Mouse (Mus musculus): ENCODE measurements around the gene Casp3. TPM values are rescaled to one million over a fixed set of nuclear protein-coding genes. Genes with fewer than 3 reads are reported as not detected.

Casp3 gene
- polyA plus RNA-seq, 1 experiment from 2014 or later: 62.4 TPM

DNA sequence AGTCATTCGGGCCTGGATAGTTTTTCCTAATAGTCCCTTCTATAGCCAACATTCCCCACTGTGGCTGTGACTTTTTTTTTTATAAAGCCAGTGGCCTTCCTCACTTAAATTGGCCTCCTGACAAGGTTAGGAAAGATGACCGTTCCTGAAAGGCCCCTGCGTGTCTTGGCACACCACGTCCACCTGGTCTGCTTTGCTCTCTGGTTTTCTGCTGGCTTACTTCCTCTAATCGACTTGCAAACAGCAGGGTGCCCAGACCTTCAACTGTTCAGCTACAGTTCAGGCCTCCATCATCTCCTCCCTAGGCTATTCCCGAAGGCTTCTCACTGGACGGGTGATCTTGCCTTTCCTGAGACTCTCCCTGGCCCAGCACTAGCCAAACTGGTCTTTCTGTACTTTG lies 10.8 kb downstream of the Casp3 start:
- no peak for ATAC-seq (ENCODE audit: insufficient number of reproducible peaks, low FRiP score)
- 74% methylated on average over 7 of the region's 7 CpGs for WGBS

DNA sequence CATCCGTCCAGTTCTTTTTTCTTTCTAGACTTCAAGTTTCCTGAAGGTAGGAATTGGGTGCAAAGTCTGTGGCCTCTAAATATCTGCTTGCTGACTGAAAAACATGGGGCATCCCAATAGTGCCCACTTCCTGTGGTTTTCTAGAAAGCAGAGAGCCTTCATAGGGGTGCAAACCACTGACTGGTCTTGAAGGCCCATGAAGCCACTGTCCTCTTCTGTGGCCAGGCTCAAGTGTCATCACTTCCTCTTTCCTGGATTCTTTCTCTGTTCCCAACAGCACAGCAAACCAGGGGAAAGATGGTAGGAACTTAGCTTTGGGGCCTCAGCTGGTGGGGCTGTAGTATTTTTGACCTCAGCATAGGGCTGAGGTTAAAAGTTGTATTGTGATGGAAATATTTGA lies 11.6 kb downstream of the Casp3 start:
- Histone ChIP-seq H3K9ac (no peak overlapping the region), H3K4me3 (no peak overlapping the region), H3K4me2 (no peak overlapping the region), H3K27me3 (replicated peaks) (no peaks in the 10 kb centered on the region), H3K27ac (ENCODE audit: poor library complexity, severe bottlenecking) (no peak overlapping the region), H3K9me3 (replicated peaks) (no peaks in the 10 kb centered on the region), H3K36me3 (peaks cover 22% of the 10 kb centered on the region), H3K4me1 (replicated peaks) (peaks cover 7% of the 10 kb centered on the region)
- ATAC-seq (ENCODE audit: insufficient number of reproducible peaks, low FRiP score): no peak
- WGBS: 87% methylated on average over 1 of the region's 1 CpGs

More for the DNA sequence above, 10.8 kb downstream of the Casp3 start:
- H3K27ac ChIP-seq (ENCODE audit: poor library complexity, severe bottlenecking): no peak overlapping the region
- H3K4me1 ChIP-seq (replicated peaks): peaks cover 7% of the 10 kb centered on the region
- no peak overlapping the region for H3K9ac ChIP-seq
- peaks cover 16% of the 10 kb centered on the region for H3K36me3 ChIP-seq
- no peak overlapping the region for H3K4me2 ChIP-seq
- no peaks in the 10 kb centered on the region for H3K27me3 ChIP-seq (replicated peaks)
- H3K4me3 ChIP-seq: no peak overlapping the region
- H3K9me3 ChIP-seq (replicated peaks): no peaks in the 10 kb centered on the region

DNA sequence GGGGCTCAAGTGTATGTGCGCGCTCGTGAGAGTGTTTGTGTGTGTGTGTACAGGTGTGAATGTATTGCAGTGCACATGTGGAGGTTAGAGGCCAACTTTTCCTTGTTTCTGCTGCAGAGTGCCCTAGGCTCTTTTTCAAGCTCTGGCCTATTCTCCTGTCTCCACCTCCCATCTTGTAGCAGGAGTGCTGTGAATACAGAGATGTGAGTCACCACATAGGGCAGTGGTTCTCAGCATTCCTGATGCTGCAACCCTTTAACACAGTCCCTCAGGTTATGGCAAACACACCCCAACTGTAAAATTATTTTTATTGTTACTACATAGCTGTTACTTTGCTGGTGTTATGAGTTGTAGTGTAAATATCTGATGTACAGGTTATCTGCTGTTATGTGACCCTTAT lies 13.3 kb downstream of the Casp3 start:
- H3K27ac ChIP-seq (ENCODE audit: poor library complexity, severe bottlenecking): no peak overlapping the region
- no peaks in the 10 kb centered on the region for H3K9me3 ChIP-seq (replicated peaks)
- no peak for ATAC-seq (ENCODE audit: insufficient number of reproducible peaks, low FRiP score)
- H3K4me2 ChIP-seq: no peak overlapping the region
- 86% methylated on average over 3 of the region's 3 CpGs for WGBS
- H3K27me3 ChIP-seq (replicated peaks): no peaks in the 10 kb centered on the region
- peaks cover 7% of the 10 kb centered on the region for H3K4me1 ChIP-seq (replicated peaks)
- H3K9ac ChIP-seq: no peak overlapping the region
- H3K36me3 ChIP-seq: peaks cover 38% of the 10 kb centered on the region
- H3K4me3 ChIP-seq: no peak overlapping the region

DNA sequence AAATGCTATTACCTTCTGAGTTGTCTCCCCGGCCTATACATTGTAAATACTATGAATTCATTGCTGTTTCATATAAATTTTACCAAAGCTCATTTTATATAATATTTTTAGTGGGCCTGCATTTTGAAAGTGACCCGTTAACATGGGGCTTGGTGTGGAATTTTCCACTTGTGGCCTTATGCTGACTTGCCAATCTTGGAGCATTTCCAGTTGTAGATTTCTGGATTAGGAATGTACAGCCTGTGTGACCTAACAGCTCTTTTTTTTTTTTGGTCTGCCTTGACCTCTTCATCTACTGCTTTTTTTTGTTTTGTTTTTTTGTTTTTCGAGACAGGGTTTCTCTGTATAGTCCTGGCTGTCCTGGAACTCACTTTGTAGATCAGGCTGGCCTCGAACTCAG lies 13.8 kb downstream of the Casp3 start:
- Histone ChIP-seq H3K27me3 (replicated peaks) (no peaks in the 10 kb centered on the region), H3K4me2 (no peak overlapping the region), H3K36me3 (peaks cover 43% of the 10 kb centered on the region), H3K4me3 (no peak overlapping the region), H3K4me1 (replicated peaks) (peaks cover 5% of the 10 kb centered on the region), H3K27ac (ENCODE audit: poor library complexity, severe bottlenecking) (no peak overlapping the region), H3K9ac (no peak overlapping the region), H3K9me3 (replicated peaks) (no peaks in the 10 kb centered on the region)
- 87% methylated on average over 4 of the region's 4 CpGs for WGBS
- no peak for ATAC-seq (ENCODE audit: insufficient number of reproducible peaks, low FRiP score)

DNA sequence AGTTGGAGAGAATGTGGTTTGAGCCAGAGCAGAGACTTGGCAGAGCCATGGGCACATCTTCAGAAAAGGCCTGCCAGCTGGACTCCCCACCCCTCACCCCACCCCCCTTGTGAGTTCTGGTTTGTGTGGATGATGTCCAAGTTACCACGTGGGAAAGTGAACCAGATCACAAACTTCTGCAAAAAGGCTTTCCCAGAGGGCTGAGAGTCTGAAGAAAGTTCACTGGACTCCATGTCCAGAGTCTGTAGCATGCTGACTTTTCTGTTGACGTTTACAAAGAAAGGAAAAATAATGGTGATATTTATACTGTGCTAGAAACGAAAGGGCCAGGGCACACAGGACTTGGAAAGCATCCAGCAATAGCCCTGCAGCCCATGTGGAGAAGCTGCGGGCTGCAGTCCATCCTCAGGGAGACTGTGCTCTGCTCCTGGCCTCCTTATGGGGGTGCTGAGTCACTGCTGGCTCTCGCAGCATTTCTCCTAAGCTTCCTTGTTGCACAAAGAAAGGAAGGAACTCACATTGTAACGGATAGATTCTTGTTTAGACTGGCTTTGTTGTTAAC lies 22.0 kb downstream of the Casp3 start:
- Histone ChIP-seq H3K27me3 (replicated peaks) (no peaks in the 10 kb centered on the region), H3K4me1 (replicated peaks) (0 out of 2 replicates have a peak, but pooled peaks cover 8% of the 10 kb centered on the region), H3K4me3 (no peak overlapping the region), H3K9me3 (replicated peaks) (no peaks in the 10 kb centered on the region), H3K27ac (ENCODE audit: poor library complexity, severe bottlenecking) (peak overlapping the region; percentile 53; the same call in 1 of the 2 replicates), H3K36me3 (peaks cover 40% of the 10 kb centered on the region), H3K4me2 (no peak overlapping the region), H3K9ac (no peak overlapping the region)
- WGBS: 44% methylated on average over 6 of the region's 6 CpGs
- ATAC-seq (ENCODE audit: insufficient number of reproducible peaks, low FRiP score): peak; percentile 87

DNA sequence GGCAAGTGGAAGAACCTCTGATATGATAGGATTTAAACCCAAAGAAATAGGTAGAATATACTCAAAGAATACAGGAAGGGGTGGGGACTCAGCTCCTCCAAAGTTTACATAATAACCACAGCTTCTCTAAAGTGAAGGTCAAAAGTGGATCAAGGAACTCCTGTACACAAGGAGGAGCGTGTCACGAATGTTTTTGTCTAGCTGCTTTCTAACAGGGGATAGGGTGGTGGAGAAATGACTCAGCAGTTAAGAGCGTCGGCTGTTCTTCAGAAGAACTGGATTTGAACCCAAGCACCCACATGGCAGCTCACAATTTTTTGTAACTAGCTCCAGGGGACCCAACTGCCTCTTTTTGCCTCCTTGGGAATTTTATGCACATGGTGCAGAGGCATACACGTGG lies 22.8 kb downstream of the Casp3 start:
- Histone ChIP-seq H3K9me3 (replicated peaks) (no peaks in the 10 kb centered on the region), H3K4me1 (replicated peaks) (0 out of 2 replicates have a peak, but pooled peaks cover 8% of the 10 kb centered on the region), H3K4me2 (no peak overlapping the region), H3K9ac (no peak overlapping the region), H3K27ac (ENCODE audit: poor library complexity, severe bottlenecking) (peak overlapping the region; percentile 35; the same call in 1 of the 2 replicates), H3K36me3 (peaks cover 34% of the 10 kb centered on the region), H3K4me3 (no peak overlapping the region), H3K27me3 (replicated peaks) (no peaks in the 10 kb centered on the region)
- 0 out of 2 replicates have a peak, but pooled peaks have one; percentile 58 for ATAC-seq (ENCODE audit: insufficient number of reproducible peaks, low FRiP score)
- WGBS: 71% methylated on average over 5 of the region's 5 CpGs

DNA sequence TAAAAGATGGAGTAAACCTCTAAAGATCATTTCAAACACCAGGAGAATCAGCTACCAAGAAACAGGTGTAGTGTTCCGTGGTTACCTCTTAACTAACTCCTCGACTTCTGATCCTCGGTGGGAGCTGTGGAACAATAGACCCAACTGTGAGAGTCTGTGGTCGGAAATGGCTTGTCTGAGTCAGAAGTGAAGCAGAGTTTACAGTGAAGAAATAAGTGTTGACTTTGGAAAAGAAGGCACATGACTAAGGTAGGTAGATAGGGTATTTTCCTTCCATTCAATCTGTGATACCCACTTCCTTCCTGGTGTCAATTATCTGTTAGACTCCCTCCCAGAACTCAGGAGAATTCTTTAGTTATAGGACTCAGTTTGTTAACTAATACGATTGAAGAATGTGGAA lies 24.2 kb downstream of the Casp3 start:
- WGBS: 56% methylated on average over 5 of the region's 5 CpGs
- Histone ChIP-seq H3K9me3 (replicated peaks) (no peaks in the 10 kb centered on the region), H3K27ac (ENCODE audit: poor library complexity, severe bottlenecking) (0 out of 2 replicates have a peak overlapping the region, but pooled peaks have one; percentile 29), H3K4me2 (no peak overlapping the region), H3K9ac (no peak overlapping the region), H3K36me3 (peaks cover 20% of the 10 kb centered on the region), H3K4me3 (no peak overlapping the region), H3K27me3 (replicated peaks) (no peaks in the 10 kb centered on the region), H3K4me1 (replicated peaks) (0 out of 2 replicates have a peak, but pooled peaks cover 8% of the 10 kb centered on the region)
- no peak for ATAC-seq (ENCODE audit: insufficient number of reproducible peaks, low FRiP score)

DNA sequence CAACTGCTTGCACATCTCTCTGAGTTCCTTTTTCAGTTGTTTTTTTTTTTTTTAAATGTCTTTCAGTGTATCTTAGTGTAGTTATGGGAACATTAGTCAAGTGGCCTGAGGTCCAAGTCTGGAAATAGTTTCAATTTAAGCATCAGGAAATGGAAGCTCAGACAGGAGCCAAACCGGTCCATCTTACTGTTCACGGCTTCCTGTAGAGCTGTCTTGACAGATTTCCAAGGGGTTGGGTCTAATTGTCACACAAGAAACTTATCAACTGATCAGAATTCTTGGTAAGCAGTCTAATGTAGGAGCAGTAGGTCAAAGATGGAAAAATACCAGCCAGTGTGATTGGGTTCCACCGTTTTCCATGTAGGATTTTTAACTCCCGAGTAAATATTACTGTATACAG lies 31.3 kb downstream of the Casp3 start:
- Histone ChIP-seq H3K4me2 (no peak overlapping the region), H3K9me3 (replicated peaks) (no peaks in the 10 kb centered on the region), H3K36me3 (no peaks in the 10 kb centered on the region), H3K27me3 (replicated peaks) (no peaks in the 10 kb centered on the region), H3K4me3 (no peak overlapping the region), H3K4me1 (replicated peaks) (no peaks in the 10 kb centered on the region), H3K9ac (no peak overlapping the region), H3K27ac (ENCODE audit: poor library complexity, severe bottlenecking) (no peak overlapping the region)
- ATAC-seq (ENCODE audit: insufficient number of reproducible peaks, low FRiP score): no peak
- WGBS: 76% methylated on average over 4 of the region's 4 CpGs

DNA sequence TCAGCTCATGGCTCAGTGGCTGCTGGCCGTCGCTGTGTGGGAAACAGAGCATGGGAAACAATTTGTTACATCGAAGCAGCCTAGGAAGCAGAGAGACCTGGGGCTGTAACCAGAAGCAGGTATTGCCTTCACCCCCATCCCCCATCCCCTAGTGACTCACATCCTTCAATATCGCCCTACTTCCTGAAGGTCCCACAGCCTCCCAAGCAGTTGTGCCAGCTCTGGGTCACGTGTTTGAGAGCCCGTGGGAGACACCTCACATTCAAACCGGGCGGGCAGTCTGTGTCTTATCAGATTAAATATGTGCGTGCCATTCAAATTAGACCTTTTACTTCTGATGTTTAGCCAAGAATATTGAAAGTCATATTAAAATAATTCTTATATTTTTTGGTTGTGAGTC lies 34.8 kb downstream of the Casp3 start:
- H3K9me3 ChIP-seq (replicated peaks): no peaks in the 10 kb centered on the region
- H3K4me3 ChIP-seq: no peak overlapping the region
- H3K4me2 ChIP-seq: no peak overlapping the region
- 60% methylated on average over 9 of the region's 9 CpGs for WGBS
- H3K4me1 ChIP-seq (replicated peaks): no peaks in the 10 kb centered on the region
- no peaks in the 10 kb centered on the region for H3K27me3 ChIP-seq (replicated peaks)
- ATAC-seq (ENCODE audit: insufficient number of reproducible peaks, low FRiP score): no peak
- no peak overlapping the region for H3K27ac ChIP-seq (ENCODE audit: poor library complexity, severe bottlenecking)
- H3K36me3 ChIP-seq: no peaks in the 10 kb centered on the region
- H3K9ac ChIP-seq: no peak overlapping the region

DNA sequence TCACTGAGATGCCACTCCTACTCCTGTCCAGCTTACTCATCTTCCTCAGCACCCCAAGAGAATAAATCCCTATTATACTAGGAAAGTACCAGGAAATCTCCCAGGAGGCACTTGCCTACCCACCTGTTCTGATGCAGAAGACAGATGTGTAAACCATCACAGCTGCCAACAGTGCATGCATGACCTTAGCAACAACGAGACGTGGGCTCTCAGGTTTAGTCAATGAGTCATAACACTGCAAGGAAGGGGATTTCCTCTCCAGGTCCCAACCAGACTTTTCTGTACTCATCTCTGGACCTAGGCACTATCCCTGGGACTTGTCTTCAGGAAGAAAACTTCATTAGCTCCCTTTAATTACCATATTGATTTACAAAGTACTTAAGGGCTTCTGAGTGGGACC lies 38.8 kb downstream of the Casp3 start:
- H3K9me3 ChIP-seq (replicated peaks): no peaks in the 10 kb centered on the region

DNA sequence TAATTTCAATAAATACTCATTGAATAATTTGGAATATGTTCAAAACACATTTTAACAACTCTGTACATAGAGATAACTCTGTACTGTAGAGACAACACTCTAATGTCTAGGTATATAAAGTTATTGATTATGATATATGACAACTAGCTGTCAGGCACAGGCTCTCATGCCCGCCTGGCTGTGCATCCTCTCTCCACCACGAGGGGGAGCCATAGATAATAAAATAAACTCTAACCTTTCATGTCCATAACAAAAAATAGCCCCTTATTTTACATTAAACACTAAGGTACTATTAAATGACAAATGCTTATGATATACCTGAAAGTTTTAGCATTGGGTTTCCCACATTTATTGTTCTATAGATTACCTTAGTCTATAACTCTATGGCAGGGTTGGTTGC lies 54.4 kb downstream of the Casp3 start:
- WGBS: 1% methylated on average over 2 of the region's 2 CpGs
- Histone ChIP-seq H3K4me1 (replicated peaks) (no peaks in the 10 kb centered on the region), H3K36me3 (no peaks in the 10 kb centered on the region), H3K4me2 (no peak overlapping the region), H3K27ac (ENCODE audit: poor library complexity, severe bottlenecking) (no peak overlapping the region), H3K9ac (no peak overlapping the region), H3K27me3 (replicated peaks) (no peaks in the 10 kb centered on the region), H3K4me3 (no peak overlapping the region), H3K9me3 (replicated peaks) (peaks cover 5% of the 10 kb centered on the region)
- no peak for ATAC-seq (ENCODE audit: insufficient number of reproducible peaks, low FRiP score)

More for the DNA sequence above, 38.8 kb downstream of the Casp3 start:
- H3K36me3 ChIP-seq: no peaks in the 10 kb centered on the region
- 75% methylated on average over 2 of the region's 2 CpGs for WGBS
- no peaks in the 10 kb centered on the region for H3K27me3 ChIP-seq (replicated peaks)
- no peak for ATAC-seq (ENCODE audit: insufficient number of reproducible peaks, low FRiP score)
- no peak overlapping the region for H3K4me3 ChIP-seq
- no peak overlapping the region for H3K4me2 ChIP-seq
- H3K4me1 ChIP-seq (replicated peaks): no peaks in the 10 kb centered on the region
- no peak overlapping the region for H3K9ac ChIP-seq
- no peak overlapping the region for H3K27ac ChIP-seq (ENCODE audit: poor library complexity, severe bottlenecking)
